Mouse (Mus musculus) neural tube, embryonic 10.5 days (tissue): ENCODE measurements at regions not wholly inside any gene's neighbourhood (a gene's known extent, or its start where the extent isn't known, plus 50 kb on each side); places are given as distances from the start of the nearest gene placed in this dataset.
"Not testable (repeated sequence)": the region's sequence is repeated elsewhere in the genome, so short reads cannot be mapped to it uniquely, and the experiment has no call there.

ENCODE experiments used
- DNase-seq: peaks from one replicate; pipeline ENCODE4 v3.0.0-alpha.2; 2017; ENCODE audit warnings: low spot score; ENCODE audit errors: extremely low spot score

DNA sequence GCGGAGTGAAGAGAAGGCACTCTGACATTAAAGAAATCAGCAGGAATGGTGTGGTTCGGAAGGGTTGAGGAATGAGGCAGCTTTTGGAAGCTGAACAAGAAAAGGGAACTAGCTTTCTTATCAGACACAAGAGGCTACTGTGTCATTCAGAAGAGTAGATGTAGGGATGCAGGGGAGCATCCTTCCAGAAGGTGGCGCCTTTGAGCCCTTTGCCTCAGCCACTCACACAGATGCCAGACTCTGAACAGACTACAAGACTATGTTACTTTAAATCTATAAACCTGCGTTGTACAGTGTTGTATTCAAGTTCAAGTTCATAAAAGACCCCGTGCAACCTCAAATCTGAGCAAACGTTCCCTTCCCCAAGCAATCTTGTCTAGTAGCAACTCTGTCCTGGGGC lies 128.9 kb downstream of the Kap start:
- not testable (repeated sequence) for DNase-seq

DNA sequence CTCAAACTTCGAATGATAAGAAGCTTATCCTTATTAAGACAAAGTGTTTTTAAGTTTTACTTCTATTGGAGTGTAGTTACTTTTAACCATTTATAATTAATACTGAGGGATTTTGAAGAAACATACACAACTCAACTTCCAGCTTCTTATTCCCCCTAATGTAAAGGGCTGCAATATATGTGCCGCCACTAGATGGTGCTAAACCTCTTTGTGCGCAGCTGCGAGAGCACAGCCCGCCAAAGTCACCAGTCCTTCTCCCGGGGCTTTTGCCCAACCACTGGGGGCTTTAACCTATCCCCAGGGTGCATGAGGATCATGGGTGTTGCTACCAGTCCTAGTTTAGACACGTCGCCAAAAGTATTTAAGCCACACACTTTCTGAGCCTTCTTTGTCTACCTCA lies 146.8 kb downstream of the Kap start:
- peak; percentile 33 for DNase-seq

DNA sequence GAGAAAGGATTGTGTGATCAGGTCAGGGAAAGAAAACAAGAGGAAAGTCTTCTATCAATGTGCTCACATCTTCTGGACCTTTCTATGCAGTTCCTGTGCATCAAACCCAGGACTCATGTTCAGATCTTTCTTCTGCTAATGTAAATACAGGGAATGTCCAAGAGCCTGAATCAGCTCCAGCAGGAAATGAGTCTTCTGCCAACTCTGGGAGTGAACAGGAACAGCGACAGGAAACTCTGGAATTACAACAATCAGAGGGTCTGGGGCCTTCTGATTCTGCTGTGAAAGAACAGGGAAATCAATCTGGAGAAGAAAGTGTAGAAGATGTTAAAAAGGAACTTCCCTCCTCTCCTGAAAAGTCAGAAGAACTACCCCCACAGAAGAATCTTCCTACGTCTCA lies 151.9 kb downstream of the Kap start:
- DNase-seq, result no peak
